Mouse (Mus musculus): ENCODE measurements at regions not wholly inside any gene's neighbourhood (a gene's known extent, or its start where the extent isn't known, plus 50 kb on each side); places are given as distances from the start of the nearest gene placed in this dataset.
A peak's percentile ranks its signal among the peaks of the same experiment; 100 is the strongest.
"Not testable (repeated sequence)": the region's sequence is repeated elsewhere in the genome, so short reads cannot be mapped to it uniquely, and the experiment has no call there.

GRCm38 (mm10) chr1:107805823-107806222, 216.0 kb downstream of the Serpinb8 start:
- DNase-seq (ENCODE audit: low read depth, low spot score) (no peak), ATAC-seq (peak; percentile 31)
- POLR2A ChIA-PET = no interaction called here
- no peaks in the 10 kb centered on the region for H3K27me3 ChIP-seq
- TF ChIP-seq CTCF (IDR thresholded peaks at IDR 0.05) = no peak
- in situ Hi-C loops (cut with MboI; ENCODE audit: low pct_unique_long_range_greater_than_20kb) = no loop called here
- CTCF ChIA-PET = no interaction called here

GRCm38 (mm10) chr1:107807367-107807766, 217.6 kb downstream of the Serpinb8 start:
- ATAC-seq; H3K27me3 ChIP-seq; in situ Hi-C loops (cut with MboI; ENCODE audit: low pct_unique_long_range_greater_than_20kb); DNase-seq (ENCODE audit: low read depth, low spot score); CTCF ChIA-PET: not testable (repeated sequence)
- POLR2A ChIA-PET = interaction anchor here (0.9 kb wide), 1 partner anchor 697 kb away, joined by 6 read pairs; no protein-coding TSS in a partner anchor

- TF ChIP-seq CTCF (IDR thresholded peaks at IDR 0.05) = no peak
- no peaks in the 10 kb centered on the region for H3K27me3 ChIP-seq
- ChIA-PET POLR2A (no interaction called here), CTCF (no interaction called here)
- DNase-seq (ENCODE audit: low read depth, low spot score) (no peak), ATAC-seq (no peak)
- in situ Hi-C loops (cut with MboI; ENCODE audit: low pct_unique_long_range_greater_than_20kb) = no loop called here
Measured at GRCm38 (mm10) chr1:107811136-107811535, 221.3 kb downstream of the Serpinb8 start.

- in situ Hi-C loops (cut with MboI; ENCODE audit: low pct_unique_long_range_greater_than_20kb) = no loop called here
- TF ChIP-seq CTCF (IDR thresholded peaks at IDR 0.05) = no peak
- CTCF ChIA-PET = no interaction called here
Measured at GRCm38 (mm10) chr1:107811859-107812258, 222.1 kb downstream of the Serpinb8 start.

GRCm38 (mm10) chr1:107837877-107838276, 248.1 kb downstream of the Serpinb8 start:
- no peak for DNase-seq (ENCODE audit: low read depth, low spot score)
- POLR2A ChIA-PET = no interaction called here
- CTCF ChIA-PET = no interaction called here
- no peak for ATAC-seq
- H3K27me3 ChIP-seq = no peaks in the 10 kb centered on the region
- in situ Hi-C loops (cut with MboI; ENCODE audit: low pct_unique_long_range_greater_than_20kb) = no loop called here
- no peak for TF ChIP-seq CTCF (IDR thresholded peaks at IDR 0.05)

More at GRCm38 (mm10) chr1:107811859-107812258, 222.1 kb downstream of the Serpinb8 start:
- ATAC-seq = no peak
- no peak for DNase-seq (ENCODE audit: low read depth, low spot score)
- H3K27me3 ChIP-seq = no peaks in the 10 kb centered on the region
- POLR2A ChIA-PET = no interaction called here

GRCm38 (mm10) chr1:107852386-107852785, 262.6 kb downstream of the Serpinb8 start:
- ATAC-seq = no peak
- ChIA-PET CTCF (no interaction called here), POLR2A (no interaction called here)
- DNase-seq (ENCODE audit: low read depth, low spot score) = no peak
- H3K27me3 ChIP-seq = no peaks in the 10 kb centered on the region
- in situ Hi-C loops (cut with MboI; ENCODE audit: low pct_unique_long_range_greater_than_20kb) = no loop called here
- no peak for TF ChIP-seq CTCF (IDR thresholded peaks at IDR 0.05)

- in situ Hi-C loops (cut with MboI; ENCODE audit: low pct_unique_long_range_greater_than_20kb) = no loop called here
- no peak for TF ChIP-seq CTCF (IDR thresholded peaks at IDR 0.05)
- DNase-seq (ENCODE audit: low read depth, low spot score) = no peak
- H3K27me3 ChIP-seq = no peaks in the 10 kb centered on the region
- CTCF ChIA-PET = interaction anchor here (1.8 kb wide), 1 partner anchor 9 kb away, joined by 7 read pairs; no protein-coding TSS in a partner anchor
- no peak for ATAC-seq
- POLR2A ChIA-PET = no interaction called here
Measured at GRCm38 (mm10) chr1:107853001-107853400, 263.2 kb downstream of the Serpinb8 start.

GRCm38 (mm10) chr1:107897743-107898437, 308.1 kb downstream of the Serpinb8 start:
- DNase-seq (ENCODE audit: low read depth, low spot score) (no peak), ATAC-seq (no peak)
- no peaks in the 10 kb centered on the region for H3K27me3 ChIP-seq
- ChIA-PET POLR2A (interaction anchor here (0.8 kb wide), 2 partner anchors 10 to 20 kb away, joined by 3 read pairs; no protein-coding TSS in a partner anchor), CTCF (no interaction called here)
- in situ Hi-C loops (cut with MboI; ENCODE audit: low pct_unique_long_range_greater_than_20kb) = no loop called here
- TF ChIP-seq CTCF (IDR thresholded peaks at IDR 0.05) = no peak

GRCm38 (mm10) chr1:107899261-107899660, 309.5 kb downstream of the Serpinb8 start:
- ChIA-PET POLR2A (no interaction called here), CTCF (no interaction called here)
- no peak for ATAC-seq
- DNase-seq (ENCODE audit: low read depth, low spot score) = no peak
- H3K27me3 ChIP-seq = no peaks in the 10 kb centered on the region
- no peak for TF ChIP-seq CTCF (IDR thresholded peaks at IDR 0.05)
- in situ Hi-C loops (cut with MboI; ENCODE audit: low pct_unique_long_range_greater_than_20kb) = no loop called here

GRCm38 (mm10) chr1:107900449-107900848, 310.6 kb downstream of the Serpinb8 start:
- POLR2A ChIA-PET = no interaction called here
- no peaks in the 10 kb centered on the region for H3K27me3 ChIP-seq
- in situ Hi-C loops (cut with MboI; ENCODE audit: low pct_unique_long_range_greater_than_20kb) = no loop called here
- DNase-seq (ENCODE audit: low read depth, low spot score) (no peak), ATAC-seq (peak; percentile 92)
- CTCF ChIA-PET = no interaction called here
- no peak for TF ChIP-seq CTCF (IDR thresholded peaks at IDR 0.05)

- ChIA-PET POLR2A (no interaction called here), CTCF (no interaction called here)
- DNase-seq (ENCODE audit: low read depth, low spot score) (no peak), ATAC-seq (peak; percentile 39)
- in situ Hi-C loops (cut with MboI; ENCODE audit: low pct_unique_long_range_greater_than_20kb) = no loop called here
- TF ChIP-seq CTCF (IDR thresholded peaks at IDR 0.05) = no peak
- no peaks in the 10 kb centered on the region for H3K27me3 ChIP-seq
Measured at GRCm38 (mm10) chr1:107900913-107901312, 311.1 kb downstream of the Serpinb8 start.

Measured in Patski (cell line).